Mouse (Mus musculus) liver, embryonic 14.5 days (tissue): Measurements from ENCODE around the gene Maml3. TPM values are rescaled to one million over a fixed set of nuclear protein-coding genes. Genes with fewer than 3 reads are reported as not detected.

Experiments used
- ATAC-seq: fragments of 200-750 bp; cut with Nextera tagmentation; 2 replicates; pipeline ENCODE4 v1.8.0; 2017; ENCODE audit warnings: moderate number of reproducible peaks, mild to moderate bottlenecking, moderate library complexity; ENCODE audit not compliant: insufficient read depth
- DNase-seq, 3 experiments: peaks; one replicate each; pipeline ENCODE4 v3.0.0-alpha.2; 2012 to 2013; ENCODE audit warnings: low read depth in 3 of 3, low spot score in 3 of 3
- H3K27ac ChIP-seq: fragments of 300-500 bp; sonication (generic); 2 replicates; pipeline ENCODE4 v1.5.1; 2014; ENCODE audit warnings: moderate library complexity, mild to moderate bottlenecking, control low read depth, inconsistent platforms
- H3K27me3 ChIP-seq: fragments of 300-500 bp; sonication (generic); 2 replicates; pipeline ENCODE4 v1.6.1; 2014; ENCODE audit warnings: mild to moderate bottlenecking, low read length, moderate library complexity; ENCODE audit not compliant: control insufficient read depth, insufficient read depth
- H3K36me3 ChIP-seq: fragments of 300-500 bp; sonication (generic); replicated peaks from 2 replicates; pipeline ENCODE4 v1.6.1; 2014; ENCODE audit warnings: low read depth; ENCODE audit not compliant: control insufficient read depth, insufficient read depth
- H3K4me1 ChIP-seq, 2 experiments: fragments of 200-500 bp in 1 of 2; fragments of 300-500 bp in 1 of 2; sonication (generic) in 1 of 2; replicated peaks; 2 replicates each; pipeline ENCODE4 v1.6.1; 2012 to 2014; ENCODE audit warnings: antibody characterized with exemption in 1 of 2, inconsistent platforms in 1 of 2, low read length in 1 of 2; ENCODE audit not compliant: control insufficient read depth in 2 of 2, insufficient read depth in 2 of 2
- H3K4me2 ChIP-seq: fragments of 300-500 bp; sonication (generic); 2 replicates; pipeline ENCODE4 v1.6.1; 2014; ENCODE audit warnings: low read depth, mild to moderate bottlenecking, control low read depth, moderate library complexity
- H3K4me3 ChIP-seq, 2 experiments: fragments of 200-500 bp in 1 of 2; fragments of 300-500 bp in 1 of 2; sonication (generic) in 1 of 2; 2 replicates each; pipeline ENCODE4 v1.5.1; 2012 to 2014; ENCODE audit warnings: low read depth in 2 of 2, low read length in 2 of 2, mild to moderate bottlenecking in 2 of 2, control low read depth in 1 of 2, inconsistent platforms in 1 of 2, moderate library complexity in 1 of 2; ENCODE audit not compliant: insufficient read depth in 1 of 2
- H3K9ac ChIP-seq: fragments of 300-500 bp; sonication (generic); replicated peaks from 2 replicates; pipeline ENCODE4 v1.6.1; 2014; ENCODE audit warnings: mild to moderate bottlenecking, control low read depth, moderate library complexity
- H3K9me3 ChIP-seq: fragments of 300-500 bp; sonication (generic); 2 replicates; pipeline ENCODE4 v1.6.1; 2016; ENCODE audit warnings: low read length, mixed read lengths; ENCODE audit not compliant: control insufficient read depth
- CTCF ChIP-seq: IDR thresholded peaks from 2 replicates; pipeline ENCODE4 v1.5.1; 2016; ENCODE audit warnings: antibody characterized with exemption, low read depth, control low read depth
- EP300 ChIP-seq: IDR thresholded peaks from 2 replicates; pipeline ENCODE4 v1.6.1; 2016; ENCODE audit warnings: antibody characterized with exemption, low read depth
- WGBS: fragments of 180-500 bp; shearing (Covaris S2); extraction: QIAGEN DNeasy Blood & Tissue Kit; methylation state at CpG from one replicate; pipeline ENCODE4 v1.1.7; 2014; ENCODE audit not compliant: insufficient replicate concordance; 5-methylcytosine and 5-hydroxymethylcytosine counted together
- polyA plus RNA-seq, 2 experiments: library from polyadenylated mRNA; depleted of rRNA in 1 of 2; stranded (reverse) in 1 of 2; unstranded in 1 of 2; fragments of >200 nt; fragmentation: Nextera tagmentation in 1 of 2; extraction: Ambion mirVana in 1 of 2; gene quantifications; 2 replicates each; pipeline versions ENCODE4 v1.2.1 to v1.2.3; 2012 to 2014

The Maml3 gene
- polyA plus RNA-seq, 2 experiments: 0.57 to 0.71 TPM

- no peak for TF ChIP-seq EP300
- TF ChIP-seq CTCF: peak; percentile 34; the same call in 1 of the 2 replicates
- no peak overlapping the region for H3K4me3 ChIP-seq
- no peak overlapping the region for H3K4me2 ChIP-seq
- no peak overlapping the region for H3K9ac ChIP-seq
- H3K27ac ChIP-seq: no peak overlapping the region
- 26% methylated on average over 6 of the region's 6 CpGs for WGBS
- peaks cover 0 to 15% of the 10 kb centered on the region in 2 experiments; a peak in 1 of 4 replicates for H3K4me1 ChIP-seq
- no peak for ATAC-seq
- no peaks in the 10 kb centered on the region for H3K27me3 ChIP-seq
- no peaks in the 10 kb centered on the region for H3K9me3 ChIP-seq
- DNase-seq: no peak
- H3K36me3 ChIP-seq: no peaks in the 10 kb centered on the region
Observed at GRCm38 (mm10) chr3:52009321-52009720, 95.6 kb downstream of the Maml3 start.

DNA sequence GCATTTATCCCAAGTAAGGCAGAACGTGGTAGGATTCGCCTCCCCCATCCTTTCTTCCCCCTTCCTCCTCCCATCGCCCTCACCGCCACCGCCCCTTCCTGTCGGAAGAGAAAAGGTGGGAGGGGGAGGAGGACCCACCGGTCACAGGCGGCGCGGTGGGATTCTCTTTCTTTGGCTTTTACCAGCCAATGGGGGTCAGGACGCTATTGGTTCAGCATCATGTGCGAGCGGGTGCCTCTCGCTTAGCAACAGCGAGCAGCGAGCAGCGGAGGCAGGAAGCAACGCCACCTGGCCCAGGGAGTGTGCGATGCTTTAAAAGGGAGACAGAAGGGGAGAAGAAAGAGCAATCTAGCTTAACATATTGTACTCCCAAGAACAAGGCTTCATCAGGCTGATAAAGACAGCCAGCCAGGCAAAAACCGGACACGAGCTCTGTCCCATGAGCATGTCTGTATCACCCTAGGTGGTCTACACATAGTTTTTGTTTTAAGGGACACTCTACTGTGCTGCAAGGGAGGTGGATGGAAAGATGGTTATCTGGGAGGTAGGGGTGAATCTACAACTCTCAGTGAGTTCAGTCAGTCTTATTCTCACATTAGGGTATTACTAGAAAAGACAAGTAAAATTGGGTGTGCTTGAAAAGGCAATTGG is 97.1 kb downstream of the Maml3 start:
- DNase-seq (no peak), ATAC-seq (no peak)
- H3K27ac ChIP-seq: no peak overlapping the region
- TF ChIP-seq CTCF: no peak
- no peak for TF ChIP-seq EP300
- H3K9me3 ChIP-seq: no peaks in the 10 kb centered on the region
- H3K4me2 ChIP-seq: peak overlapping the region; percentile 72
- peak overlapping the region; percentile 36 to 45 for H3K4me3 ChIP-seq
- H3K36me3 ChIP-seq: no peaks in the 10 kb centered on the region
- WGBS: 1% methylated on average over 21 of the region's 21 CpGs
- H3K9ac ChIP-seq: peak overlapping the region; percentile 27; the same call in 1 of the 2 replicates
- peaks cover 0 to 20% of the 10 kb centered on the region in 2 experiments; a peak in 1 of 4 replicates for H3K4me1 ChIP-seq
- H3K27me3 ChIP-seq: no peaks in the 10 kb centered on the region

- no peak overlapping the region for H3K9ac ChIP-seq
- no peak overlapping the region for H3K27ac ChIP-seq
Observed at GRCm38 (mm10) chr3:52006721-52007330, 98.0 kb downstream of the Maml3 start.

DNA sequence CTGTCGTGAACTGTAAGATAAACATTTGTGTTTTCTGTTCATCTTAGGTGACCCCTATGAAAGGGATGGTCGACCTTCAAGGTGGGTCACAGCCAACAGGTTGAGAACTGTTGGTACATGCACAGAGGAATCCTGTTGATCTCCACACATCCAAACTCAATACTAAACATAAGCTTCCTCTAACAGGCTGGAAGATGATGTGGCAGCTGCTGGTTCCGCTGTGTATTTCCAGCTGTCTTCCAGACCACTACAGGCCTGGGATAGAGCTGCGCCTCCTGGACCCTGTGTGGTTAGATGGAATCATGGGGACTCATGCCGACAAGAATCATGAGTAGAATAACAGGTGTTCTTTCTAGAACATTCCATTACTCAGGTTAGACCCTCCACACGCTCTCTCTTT is 101.2 kb downstream of the Maml3 start:
- no peak overlapping the region for H3K4me3 ChIP-seq
- no peak for ATAC-seq
- no peak for DNase-seq
- no peak overlapping the region for H3K9ac ChIP-seq
- H3K36me3 ChIP-seq: no peaks in the 10 kb centered on the region
- H3K27me3 ChIP-seq: no peaks in the 10 kb centered on the region
- WGBS: 71% methylated on average over 6 of the region's 6 CpGs
- no peaks in the 10 kb centered on the region for H3K9me3 ChIP-seq
- no peak overlapping the region for H3K4me2 ChIP-seq
- TF ChIP-seq CTCF (no peak), EP300 (no peak)
- peaks cover 3 to 25% of the 10 kb centered on the region in 2 experiments for H3K4me1 ChIP-seq
- H3K27ac ChIP-seq: no peak overlapping the region

More at GRCm38 (mm10) chr3:52006721-52007330, 98.0 kb downstream of the Maml3 start:
- WGBS: 38% methylated on average over 9 of the region's 9 CpGs
- TF ChIP-seq EP300: no peak
- TF ChIP-seq CTCF: no peak
- peaks cover 0 to 20% of the 10 kb centered on the region in 2 experiments; a peak in 1 of 4 replicates for H3K4me1 ChIP-seq
- H3K27me3 ChIP-seq: no peaks in the 10 kb centered on the region
- H3K4me3 ChIP-seq: no peak overlapping the region
- no peaks in the 10 kb centered on the region for H3K9me3 ChIP-seq
- ATAC-seq (no peak), DNase-seq (no peak)
- peak overlapping the region; percentile 72 for H3K4me2 ChIP-seq
- H3K36me3 ChIP-seq: no peaks in the 10 kb centered on the region

GRCm38 (mm10) chr3:52001518-52001895 is 103.4 kb downstream of the Maml3 start:
- Histone ChIP-seq H3K36me3 (no peaks in the 10 kb centered on the region), H3K4me1 (peaks cover 11 to 36% of the 10 kb centered on the region in 2 experiments), H3K27me3 (no peaks in the 10 kb centered on the region), H3K4me3 (no peak overlapping the region), H3K4me2 (no peak overlapping the region), H3K27ac (no peak overlapping the region), H3K9ac (no peak overlapping the region), H3K9me3 (no peaks in the 10 kb centered on the region)
- DNase-seq (no peak), ATAC-seq (no peak)
- 70% methylated on average over 9 of the region's 9 CpGs for WGBS
- TF ChIP-seq CTCF (no peak), EP300 (no peak)
